Mouse (Mus musculus) lung, postnatal 0 days (tissue): ENCODE results near the gene Ncam1.

Experiments used
- CTCF ChIP-seq: IDR thresholded peaks from 2 replicates; pipeline ENCODE4 v1.5.1; 2016; ENCODE audit warnings: antibody characterized with exemption, mild to moderate bottlenecking
- EP300 ChIP-seq: IDR thresholded peaks from 2 replicates; pipeline ENCODE4 v1.6.1; 2016; ENCODE audit warnings: antibody characterized with exemption, mild to moderate bottlenecking, control low read depth

DNA sequence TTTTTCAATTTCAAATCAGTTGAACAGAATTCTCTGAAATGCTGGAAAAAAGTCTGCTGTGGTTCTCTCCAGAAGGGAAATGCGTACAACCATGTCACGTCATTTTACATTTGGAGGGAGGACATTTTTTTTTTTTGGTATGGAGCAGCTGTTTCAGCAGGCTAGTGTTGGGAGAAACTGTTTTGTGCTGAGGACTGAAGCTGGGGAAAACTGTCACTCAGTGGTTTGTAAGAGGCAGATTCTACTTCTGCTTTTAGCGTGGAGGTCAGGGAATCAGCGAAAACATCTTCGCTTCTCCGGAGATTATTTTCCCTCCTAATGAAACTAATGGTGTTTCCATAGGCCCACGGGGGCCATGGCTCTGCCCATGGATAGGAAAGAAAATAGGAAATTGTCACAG lies 103.4 kb downstream of the Ncam1 start:
- TF ChIP-seq EP300: no peak
- TF ChIP-seq CTCF: no peak
